Mouse (Mus musculus) layer of hippocampus, adult 18-20 months (tissue): ENCODE data around the gene Cfap99. TPM values are rescaled to one million over a fixed set of nuclear protein-coding genes. Genes with fewer than 3 reads are reported as not detected.

Experiments used
- DNase-seq, 2 experiments: peaks; one replicate each; pipeline ENCODE4 v3.0.0; 2022; ENCODE audit warnings: low spot score in 2 of 2
- long read RNA-seq: library from polyadenylated mRNA; stranded (forward); transcript quantifications from one replicate; pipeline ENCODE4 v2.0.0, GENCODE M21; 2021
- total RNA-seq, 2 experiments: library from RNA; stranded (reverse); gene quantifications; 2 replicates each; pipeline ENCODE4 v1.2.3; 2021

Cfap99 gene
- total RNA-seq: under 1 TPM; 0.36 to 0.42 TPM
- long read RNA-seq: 0 reads

DNA sequence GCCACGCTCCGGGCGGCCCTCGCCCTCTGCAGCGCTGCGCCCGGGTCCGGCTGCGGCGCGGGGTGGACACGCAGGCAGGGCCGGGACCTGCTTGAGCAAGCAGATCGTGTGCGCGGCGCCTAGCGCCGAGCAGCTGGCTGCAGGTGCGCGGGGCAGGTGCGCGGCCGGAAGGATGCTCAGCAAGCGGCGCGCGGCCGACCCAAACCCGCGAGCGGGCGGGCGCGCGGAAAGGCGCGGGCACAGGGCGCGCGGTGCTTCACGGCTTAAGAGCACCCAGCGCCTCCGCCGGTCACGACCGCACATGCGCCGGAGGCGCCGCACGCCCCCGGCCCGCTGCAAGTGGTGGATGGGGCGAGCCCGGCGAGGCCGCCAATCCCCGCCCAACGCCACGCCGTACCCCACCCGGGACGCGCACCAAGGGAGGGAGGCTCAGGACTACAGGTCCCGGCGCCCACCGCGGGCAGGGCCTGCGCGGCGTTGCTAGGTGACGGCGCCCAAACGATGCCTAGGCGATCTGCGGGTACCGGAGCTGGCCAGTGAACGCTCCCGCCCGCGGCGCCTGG lies at the start of gene Cfap99, which contains the start of gene Zfyve28:
Gene Cfap99, plus strand, starts transcription at position 447 of the 563 bp plus-strand sequence.
Gene Zfyve28, minus strand, starts transcription at position 296 of the 563 bp plus-strand sequence.
- peak; percentile 97 to 98 for DNase-seq

DNA sequence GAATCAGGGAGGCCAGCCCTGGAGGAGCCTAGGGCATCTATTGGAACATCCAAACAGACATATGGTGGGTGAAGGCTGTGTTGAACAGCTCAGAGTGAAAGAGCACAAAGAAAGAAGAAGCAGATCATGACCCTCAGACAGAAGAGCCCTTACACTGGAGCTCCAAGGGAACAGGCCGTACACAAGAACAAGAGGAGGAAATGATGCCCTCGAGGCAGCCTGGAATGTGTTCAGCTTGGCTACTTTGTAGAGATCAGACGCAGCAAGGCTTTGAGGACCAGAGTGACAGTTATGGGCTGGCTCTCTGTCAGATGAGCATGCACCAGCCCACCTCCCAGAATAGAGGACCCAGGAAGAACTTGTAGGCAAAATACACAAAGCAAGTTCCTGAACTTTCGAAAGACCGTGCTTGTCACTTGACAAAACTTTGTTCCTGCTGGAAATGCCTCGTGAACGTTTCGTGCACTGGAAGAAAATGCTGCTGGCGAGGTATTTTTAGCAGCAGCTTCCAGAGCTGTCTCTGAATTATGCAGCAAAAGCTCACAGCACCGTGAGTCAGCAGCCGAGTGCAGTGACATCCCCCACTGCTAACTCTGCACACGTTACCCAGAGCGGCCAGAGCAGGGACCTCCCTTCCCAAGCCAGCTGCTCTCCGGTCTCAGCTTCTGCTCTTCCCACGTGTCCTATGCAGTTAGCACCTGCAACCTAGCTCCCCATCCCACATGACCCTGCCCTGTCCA lies 46.0 kb upstream of the Cfap99 start:
- DNase-seq: peak; percentile 76 to 84

- DNase-seq: no peak
These were observed 45.3 kb upstream of the Cfap99 start for GRCm38 (mm10) chr5:34243062-34243461.

DNA sequence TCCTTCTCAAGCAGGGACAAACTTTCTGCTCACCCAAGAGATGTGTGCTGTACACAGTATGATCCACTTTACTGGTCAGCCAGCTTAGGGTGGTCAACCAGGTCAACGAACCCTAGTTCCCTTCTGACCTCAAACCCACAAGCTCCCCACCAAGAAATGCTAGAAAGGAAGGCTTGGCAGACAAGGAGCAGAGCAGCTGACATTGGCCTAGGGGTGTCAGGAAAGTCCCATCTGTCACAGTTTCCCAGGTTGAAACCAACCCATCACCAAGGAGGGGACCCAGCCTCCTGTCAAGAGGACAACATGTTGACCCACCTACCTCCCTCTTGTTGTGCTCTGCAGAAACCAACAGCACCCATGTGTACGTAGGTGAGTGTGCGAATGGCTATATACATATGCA lies 42.0 kb upstream of the Cfap99 start:
- no peak for DNase-seq

GRCm38 (mm10) chr5:34249132-34249531 lies 39.3 kb upstream of the Cfap99 start:
- DNase-seq: no peak

GRCm38 (mm10) chr5:34250090-34250489 lies 38.3 kb upstream of the Cfap99 start:
- DNase-seq: no peak

DNA sequence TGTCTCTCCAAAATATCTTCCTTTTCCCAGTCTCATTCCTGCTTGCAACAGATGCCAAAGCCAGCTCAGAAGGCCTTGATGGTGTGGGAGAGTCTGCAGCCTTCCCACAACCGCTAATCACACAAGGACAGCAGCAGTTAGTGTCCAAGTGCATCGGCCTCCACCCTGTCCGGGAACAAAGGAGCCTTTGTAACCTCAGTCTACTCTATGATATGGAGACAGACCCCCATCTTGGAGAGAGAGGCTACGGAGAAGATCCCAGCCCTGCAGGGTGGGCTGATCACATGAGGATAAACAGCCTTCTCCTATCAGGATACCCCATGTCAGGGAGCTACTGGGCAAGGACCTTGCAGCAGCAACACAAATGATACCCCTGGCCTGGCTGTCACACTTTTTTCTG lies 36.6 kb upstream of the Cfap99 start:
- no peak for DNase-seq

GRCm38 (mm10) chr5:34252307-34252966 lies 36.0 kb upstream of the Cfap99 start:
- DNase-seq: peak in 1 of 2 experiments; percentile 70

DNA sequence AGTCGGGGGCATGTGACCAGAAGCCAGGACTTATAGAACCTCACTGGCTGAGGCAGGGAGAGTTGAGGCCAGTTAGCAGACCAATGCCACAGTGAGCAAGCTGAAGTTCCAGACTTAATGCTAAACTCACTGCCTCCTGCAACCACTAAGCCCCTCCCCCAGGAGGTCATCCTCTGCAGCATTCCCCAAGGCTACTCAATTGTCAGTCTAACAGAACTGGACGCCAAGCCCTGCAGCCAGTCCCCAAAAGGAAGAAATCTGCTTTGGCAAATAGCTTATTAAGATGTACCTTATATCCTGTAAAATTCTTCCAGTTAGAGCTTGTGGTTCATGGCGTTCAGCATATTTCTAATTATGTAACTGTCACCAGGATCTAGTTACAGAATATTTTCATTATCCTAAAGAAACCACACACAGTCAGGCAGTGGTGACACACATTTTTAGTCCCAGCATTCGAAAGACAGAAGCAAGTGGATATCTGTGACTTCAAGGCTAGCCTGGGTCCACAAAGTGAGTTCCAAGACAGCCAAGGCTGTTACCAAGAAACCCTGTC lies 35.4 kb upstream of the Cfap99 start:
- no peak for DNase-seq

- no peak for DNase-seq
These were observed 34.1 kb upstream of the Cfap99 start for GRCm38 (mm10) chr5:34254309-34254708.

- no peak for DNase-seq
These were observed 33.2 kb upstream of the Cfap99 start for GRCm38 (mm10) chr5:34255189-34255588.

DNA sequence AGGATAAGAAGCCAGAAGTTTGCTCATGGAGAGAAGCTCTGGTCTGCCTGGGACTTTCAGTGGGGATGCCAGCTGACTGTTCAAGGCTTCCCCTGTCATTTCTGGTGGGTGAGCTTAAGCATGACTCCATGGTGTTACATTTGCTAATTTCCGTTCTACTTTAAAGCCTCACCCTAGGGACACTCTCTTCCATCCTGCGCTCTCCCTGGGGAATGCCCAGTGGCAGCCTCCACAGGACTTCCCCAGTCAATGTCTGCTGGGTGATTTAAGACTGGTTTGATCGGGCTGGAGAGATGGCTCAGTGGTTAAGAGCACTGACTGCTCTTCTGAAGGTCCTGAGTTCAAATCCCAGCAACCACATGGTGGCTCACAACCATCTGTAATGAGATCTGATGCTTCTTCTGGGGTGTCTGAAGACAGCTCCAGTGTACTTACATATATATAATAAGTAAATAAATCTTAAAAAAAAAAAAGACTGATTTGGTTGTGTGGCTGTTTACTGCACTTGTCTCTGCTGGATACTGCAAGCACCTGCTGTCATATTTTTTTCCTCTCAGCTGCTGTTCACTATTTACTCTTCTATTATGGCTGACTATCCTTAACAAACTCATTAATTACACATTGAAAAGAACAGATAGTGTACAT lies 29.1 kb upstream of the Cfap99 start:
- DNase-seq: no peak

GRCm38 (mm10) chr5:34266065-34266464 lies 22.3 kb upstream of the Cfap99 start:
- no peak for DNase-seq

- no peak for DNase-seq
These were observed 19.0 kb upstream of the Cfap99 start for GRCm38 (mm10) chr5:34269197-34269920.

DNA sequence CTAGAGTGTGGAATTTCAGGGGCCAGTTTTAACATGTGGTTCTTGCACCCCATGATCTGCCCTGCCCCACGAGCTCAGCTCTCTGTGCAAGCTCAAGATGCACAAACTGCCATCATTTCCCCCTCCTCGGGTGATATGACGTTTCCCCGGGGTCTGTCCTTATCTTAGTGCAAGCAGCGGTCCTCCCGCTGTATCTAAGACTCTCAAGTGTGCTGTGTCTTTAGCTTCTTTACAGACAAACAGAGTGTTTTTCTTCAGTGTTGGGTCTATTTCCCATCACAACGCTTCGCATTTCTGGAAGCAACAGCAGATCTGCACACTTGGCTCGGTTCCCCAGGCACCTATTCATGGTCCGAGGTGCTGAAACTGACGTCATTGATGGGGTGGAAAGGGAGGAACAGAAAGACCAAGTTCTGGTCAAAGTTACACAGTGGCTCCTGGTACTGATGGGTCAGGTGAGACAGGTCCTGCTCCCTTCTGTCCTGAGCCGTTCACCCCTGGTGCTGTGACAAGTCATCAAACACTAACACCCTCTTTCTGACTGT lies 18.4 kb upstream of the Cfap99 start:
- DNase-seq: no peak

DNA sequence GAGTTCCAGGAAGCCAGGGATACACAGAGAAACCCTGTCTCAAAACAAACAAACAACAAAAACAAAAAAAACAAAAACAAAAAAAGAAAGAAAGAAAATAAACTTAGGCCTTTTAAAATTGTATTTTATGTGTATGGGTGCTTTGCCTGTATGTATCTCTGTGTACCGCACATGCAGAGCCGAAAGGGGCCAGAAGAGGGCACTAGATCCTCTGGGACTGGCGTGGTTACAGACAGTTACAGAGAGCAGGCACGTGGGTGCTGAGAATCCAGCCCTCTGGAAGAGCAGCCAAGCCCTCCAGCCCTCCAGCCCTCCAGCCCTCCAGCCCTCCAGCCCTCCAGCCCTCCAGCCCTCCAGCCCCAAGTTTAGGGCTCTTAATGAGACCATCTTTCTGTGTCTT lies 16.7 kb upstream of the Cfap99 start:
- DNase-seq: no peak

GRCm38 (mm10) chr5:34273251-34273681 lies 15.1 kb upstream of the Cfap99 start:
- DNase-seq: no peak

DNA sequence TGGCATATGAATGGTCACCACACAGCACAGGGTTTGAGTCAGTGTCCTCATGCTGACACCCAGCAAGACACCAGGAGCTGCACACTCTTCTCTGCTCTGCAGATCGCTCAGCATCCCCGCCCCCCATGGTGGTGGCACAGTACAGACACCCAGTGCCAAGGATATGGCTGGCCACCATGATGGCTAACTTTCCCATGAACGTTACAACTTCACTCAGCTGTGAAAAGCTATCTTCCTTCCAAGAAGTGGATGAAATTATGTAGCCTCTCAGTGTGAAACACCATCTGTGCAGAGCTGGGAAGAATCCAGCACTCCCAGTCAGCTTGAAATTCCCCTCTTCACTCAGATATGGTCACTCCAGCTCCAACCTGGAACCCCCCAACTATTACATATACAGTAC lies 14.1 kb upstream of the Cfap99 start:
- DNase-seq: no peak

GRCm38 (mm10) chr5:34274676-34275293 lies 13.6 kb upstream of the Cfap99 start:
- DNase-seq: no peak

DNA sequence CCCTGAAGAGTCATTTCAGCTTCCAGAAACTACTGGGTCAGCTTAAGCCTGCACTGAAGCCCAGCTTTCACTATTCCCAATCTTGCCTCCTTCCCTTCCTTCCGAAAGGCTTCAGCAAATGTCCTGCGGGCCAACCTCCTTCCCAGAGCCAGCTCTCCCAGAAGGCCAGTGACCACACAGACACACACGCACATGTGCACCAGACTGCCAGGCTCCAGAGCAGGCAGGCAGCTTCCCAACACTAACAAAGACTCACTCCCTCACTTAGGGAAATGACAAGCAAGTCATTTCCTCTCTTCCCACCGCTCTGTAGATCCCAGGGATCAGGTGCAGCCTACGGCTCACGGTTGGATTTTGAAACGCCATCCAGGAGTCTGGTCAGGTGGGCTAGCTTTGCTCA lies 12.2 kb upstream of the Cfap99 start:
- no peak for DNase-seq
